Mouse (Mus musculus) layer of hippocampus, adult 6 months (tissue): ENCODE results near the gene Ncoa4. TPM values are rescaled to one million over a fixed set of nuclear protein-coding genes. Genes with fewer than 3 reads are reported as not detected.

Experiments
- long read RNA-seq, 2 experiments: library from polyadenylated mRNA; unstranded; transcript quantifications; one replicate each; pipeline ENCODE4 v2.0.0; 2019 to 2020
- polyA plus RNA-seq: library from polyadenylated mRNA; unstranded; fragments of <200 nt; fragmentation: Nextera tagmentation; gene quantifications from 2 replicates; pipeline ENCODE4 v1.2.3, GENCODE M21; 2021

Ncoa4 gene
- 54.2 and 60.7 TPM in 2 replicates for polyA plus RNA-seq
- long read RNA-seq, experiment 1, full-length matches to known transcripts: 100 of 141 reads
- long read RNA-seq, experiment 1, partial matches to known transcripts: 25 of 141 reads
- long read RNA-seq, experiment 1, other reads (novel, unspliced or antisense): 16 of 141 reads
- long read RNA-seq, experiment 2, full-length matches to known transcripts: 506 of 574 reads
- long read RNA-seq, experiment 2, partial matches to known transcripts: 24 of 574 reads
- long read RNA-seq, experiment 2, other reads (novel, unspliced or antisense): 44 of 574 reads

GRCm38 (mm10) chr14:32159690-32160246 lies at the start of gene Ncoa4:
TSS of gene Ncoa4 (plus strand) at chr14:32159865.

GRCm38 (mm10) chr14:32141723-32142122 lies 17.9 kb upstream of the Ncoa4 start, which contains the start of gene Msmb:
TSS of gene Msmb (plus strand) at chr14:32142023.

GRCm38 (mm10) chr14:32201791-32202451 lies 42.3 kb downstream of the Ncoa4 start, which contains the start of the genes Timm23 and Parg:
TSS of gene Timm23 (minus strand) at chr14:32201898.
TSS of gene Parg (plus strand) at chr14:32201949.

Other genes starting within 250 kb of the Ncoa4 start
- 0.14 and 0.15 TPM in 2 replicates for gene Galnt15, start 130.9 kb upstream of the Ncoa4 start, polyA plus RNA-seq
- gene Oxnad1, start 74.5 kb upstream of the Ncoa4 start, polyA plus RNA-seq: 5.0 and 5.2 TPM in 2 replicates
- gene Dph3, start 74.1 kb upstream of the Ncoa4 start, polyA plus RNA-seq: 65.3 and 66.1 TPM in 2 replicates
- not detected in 2 replicates for gene Msmb, start 17.8 kb upstream of the Ncoa4 start, polyA plus RNA-seq
- gene Timm23, start 42.0 kb downstream of the Ncoa4 start, polyA plus RNA-seq: 191 and 210 TPM in 2 replicates
- gene Parg, start 42.1 kb downstream of the Ncoa4 start, polyA plus RNA-seq: 11.8 and 14.0 TPM in 2 replicates
- 64.1 and 74.7 TPM in 2 replicates for gene Ogdhl, start 162.2 kb downstream of the Ncoa4 start, polyA plus RNA-seq
- 4.0 and 5.1 TPM in 2 replicates for gene 1700024G13Rik, start 228.5 kb downstream of the Ncoa4 start, polyA plus RNA-seq